Mouse (Mus musculus): ENCODE measurements at regions not wholly inside any gene's neighbourhood (a gene's known extent, or its start where the extent isn't known, plus 50 kb on each side); places are given as distances from the start of the nearest gene placed in this dataset.
"Not testable (repeated sequence)": the region's sequence is repeated elsewhere in the genome, so short reads cannot be mapped to it uniquely, and the experiment has no call there.

- DNase-seq: no peak
Measured at GRCm38 (mm10) chr5:134848981-134849380, 57.6 kb downstream of the Tmem270 start.

- no peak for DNase-seq
Measured at GRCm38 (mm10) chr5:134848571-134848970, 58.0 kb downstream of the Tmem270 start.

- no peak for DNase-seq
Measured at GRCm38 (mm10) chr5:134845416-134845815, 61.1 kb downstream of the Tmem270 start.

GRCm38 (mm10) chr5:134844216-134844615 lies 62.3 kb downstream of the Tmem270 start:
- not testable (repeated sequence) for DNase-seq

- DNase-seq: no peak
Measured at GRCm38 (mm10) chr5:134841205-134841980, 65.1 kb downstream of the Tmem270 start.

GRCm38 (mm10) chr5:134836489-134836888 lies 70.0 kb downstream of the Tmem270 start:
- DNase-seq: no peak

GRCm38 (mm10) chr5:134832896-134833295 lies 73.6 kb downstream of the Tmem270 start:
- DNase-seq: no peak

GRCm38 (mm10) chr5:134817671-134818070 lies 70.5 kb upstream of the Eln start:
- no peak for DNase-seq

GRCm38 (mm10) chr5:134809121-134809520 lies 62.0 kb upstream of the Eln start:
- DNase-seq: no peak

GRCm38 (mm10) chr5:134804291-134805049 lies 57.3 kb upstream of the Eln start:
- no peak for DNase-seq

GRCm38 (mm10) chr5:134802161-134802719 lies 55.1 kb upstream of the Eln start:
- DNase-seq: peak; percentile 27

- no peak for DNase-seq
Measured at GRCm38 (mm10) chr5:134800481-134800880, 53.4 kb upstream of the Eln start.

GRCm38 (mm10) chr5:134799911-134800310 lies 52.8 kb upstream of the Eln start:
- DNase-seq: no peak

GRCm38 (mm10) chr5:134797688-134798094 lies 50.6 kb upstream of the Eln start:
- DNase-seq: peak; percentile 76

All from lung, postnatal 14 days (tissue).